Mouse (Mus musculus) hindbrain, embryonic 11.5 days (tissue): ENCODE measurements around the gene Tmeff2. TPM values are rescaled to one million over a fixed set of nuclear protein-coding genes. Genes with fewer than 3 reads are reported as not detected.

ENCODE experiments used
- ATAC-seq: fragments of 200-750 bp; cut with Nextera tagmentation; 2 replicates; pipeline ENCODE4 v1.8.0; 2017; ENCODE audit warnings: mild to moderate bottlenecking, moderate TSS enrichment, moderate library complexity; ENCODE audit not compliant: low FRiP score
- DNase-seq: peaks from one replicate; pipeline ENCODE4 v3.0.0-alpha.2; 2015; ENCODE audit warnings: low spot score
- H3K27ac ChIP-seq: fragments of 300-500 bp; sonication (generic); 2 replicates; pipeline ENCODE4 v1.5.1; 2014; ENCODE audit warnings: mild to moderate bottlenecking, low read depth, low read length
- H3K27me3 ChIP-seq: fragments of 300-500 bp; sonication (generic); 2 replicates; pipeline ENCODE4 v1.6.1; 2014; ENCODE audit warnings: mild to moderate bottlenecking, low read length, moderate library complexity, mixed read lengths; ENCODE audit not compliant: control insufficient read depth, insufficient read depth
- H3K36me3 ChIP-seq: fragments of 300-500 bp; sonication (generic); 2 replicates; pipeline ENCODE4 v1.6.1; 2014; ENCODE audit warnings: mild to moderate bottlenecking, low read length, moderate library complexity, mixed read lengths; ENCODE audit not compliant: control insufficient read depth, insufficient read depth
- H3K4me1 ChIP-seq: fragments of 300-500 bp; sonication (generic); replicated peaks from 2 replicates; pipeline ENCODE4 v1.6.1; 2014; ENCODE audit warnings: low read length, mixed read lengths; ENCODE audit not compliant: control insufficient read depth, insufficient read depth
- H3K4me2 ChIP-seq: fragments of 300-500 bp; sonication (generic); replicated peaks from 2 replicates; pipeline ENCODE4 v1.6.1; 2014; ENCODE audit warnings: mild to moderate bottlenecking, low read depth, low read length
- H3K4me3 ChIP-seq: fragments of 300-500 bp; sonication (generic); 2 replicates; pipeline ENCODE4 v1.5.1; 2014; ENCODE audit warnings: low read depth, low read length
- H3K9ac ChIP-seq: fragments of 300-500 bp; sonication (generic); 2 replicates; pipeline ENCODE4 v1.6.1; 2014; ENCODE audit warnings: low read depth, low read length
- H3K9me3 ChIP-seq: fragments of 300-500 bp; sonication (generic); 2 replicates; pipeline ENCODE4 v1.6.1; 2016; ENCODE audit warnings: low read length; ENCODE audit not compliant: control insufficient read depth
- WGBS: fragments of 180-500 bp; shearing (Covaris S2); extraction: QIAGEN DNeasy Blood & Tissue Kit; methylation state at CpG from one replicate; pipeline ENCODE4 v1.1.7; 2014; 5-methylcytosine and 5-hydroxymethylcytosine counted together
- polyA plus RNA-seq: library from polyadenylated mRNA; unstranded; fragments of >200 nt; fragmentation: Nextera tagmentation; extraction: Ambion mirVana; gene quantifications from 2 replicates; pipeline ENCODE4 v1.2.1, GENCODE M21; 2014

The Tmeff2 gene
- polyA plus RNA-seq, 1 experiment from 2014 or later = 16.8 TPM

GRCm38 (mm10) chr1:51189008-51189407 is 288.6 kb downstream of the Tmeff2 start:
- no peak overlapping the region for H3K4me3 ChIP-seq
- H3K4me2 ChIP-seq = no peak overlapping the region
- H3K4me1 ChIP-seq = no peaks in the 10 kb centered on the region
- H3K36me3 ChIP-seq = no peaks in the 10 kb centered on the region
- no peaks in the 10 kb centered on the region for H3K9me3 ChIP-seq
- WGBS = 88% methylated on average over 5 of the region's 5 CpGs
- no peak overlapping the region for H3K27ac ChIP-seq
- H3K9ac ChIP-seq = no peak overlapping the region
- DNase-seq = no peak
- no peaks in the 10 kb centered on the region for H3K27me3 ChIP-seq
- ATAC-seq = no peak

- H3K4me3 ChIP-seq = no peak overlapping the region
- DNase-seq (no peak), ATAC-seq (no peak)
- no peaks in the 10 kb centered on the region for H3K9me3 ChIP-seq
- H3K27me3 ChIP-seq = no peaks in the 10 kb centered on the region
- no peaks in the 10 kb centered on the region for H3K36me3 ChIP-seq
- H3K9ac ChIP-seq = no peak overlapping the region
- no peak overlapping the region for H3K4me2 ChIP-seq
- H3K27ac ChIP-seq = no peak overlapping the region
- no peaks in the 10 kb centered on the region for H3K4me1 ChIP-seq
Observed at GRCm38 (mm10) chr1:51191253-51191652, 290.8 kb downstream of the Tmeff2 start.

GRCm38 (mm10) chr1:51191872-51192613 is 291.6 kb downstream of the Tmeff2 start:
- no peaks in the 10 kb centered on the region for H3K4me1 ChIP-seq
- no peak overlapping the region for H3K4me3 ChIP-seq
- no peaks in the 10 kb centered on the region for H3K9me3 ChIP-seq
- H3K27me3 ChIP-seq = no peaks in the 10 kb centered on the region
- WGBS = 76% methylated on average over 6 of the region's 6 CpGs
- no peak overlapping the region for H3K4me2 ChIP-seq
- ATAC-seq (no peak), DNase-seq (no peak)
- no peak overlapping the region for H3K9ac ChIP-seq
- no peaks in the 10 kb centered on the region for H3K36me3 ChIP-seq
- no peak overlapping the region for H3K27ac ChIP-seq

- Histone ChIP-seq H3K9ac (no peak overlapping the region), H3K4me2 (no peak overlapping the region), H3K4me3 (no peak overlapping the region), H3K9me3 (no peaks in the 10 kb centered on the region), H3K4me1 (no peaks in the 10 kb centered on the region), H3K36me3 (no peaks in the 10 kb centered on the region), H3K27me3 (no peaks in the 10 kb centered on the region), H3K27ac (no peak overlapping the region)
- DNase-seq (no peak), ATAC-seq (no peak)
- WGBS = 84% methylated on average over 11 of the region's 11 CpGs
Observed at GRCm38 (mm10) chr1:51199088-51199830, 298.8 kb downstream of the Tmeff2 start.

- Histone ChIP-seq H3K27ac (no peak overlapping the region), H3K4me2 (no peak overlapping the region), H3K9ac (no peak overlapping the region), H3K9me3 (no peaks in the 10 kb centered on the region), H3K4me3 (no peak overlapping the region), H3K27me3 (no peaks in the 10 kb centered on the region), H3K36me3 (no peaks in the 10 kb centered on the region), H3K4me1 (no peaks in the 10 kb centered on the region)
- DNase-seq = no peak
- 94% methylated on average over 3 of the region's 3 CpGs for WGBS
- no peak for ATAC-seq
Observed at GRCm38 (mm10) chr1:51199954-51200353, 299.5 kb downstream of the Tmeff2 start.

- no peaks in the 10 kb centered on the region for H3K9me3 ChIP-seq
- H3K27me3 ChIP-seq = no peaks in the 10 kb centered on the region
- H3K27ac ChIP-seq = no peak overlapping the region
- WGBS = 90% methylated on average over 3 of the region's 3 CpGs
- DNase-seq (no peak), ATAC-seq (no peak)
- H3K36me3 ChIP-seq = no peaks in the 10 kb centered on the region
- no peak overlapping the region for H3K4me3 ChIP-seq
- no peaks in the 10 kb centered on the region for H3K4me1 ChIP-seq
- H3K9ac ChIP-seq = no peak overlapping the region
- no peak overlapping the region for H3K4me2 ChIP-seq
Observed at GRCm38 (mm10) chr1:51215631-51216030, 315.2 kb downstream of the Tmeff2 start.

GRCm38 (mm10) chr1:51216292-51217050 is 316.0 kb downstream of the Tmeff2 start:
- ATAC-seq = peak; percentile 53

GRCm38 (mm10) chr1:51217227-51217626 is 316.8 kb downstream of the Tmeff2 start:
- no peak for ATAC-seq
- no peaks in the 10 kb centered on the region for H3K9me3 ChIP-seq
- H3K27ac ChIP-seq = no peak overlapping the region
- no peaks in the 10 kb centered on the region for H3K36me3 ChIP-seq
- no peak overlapping the region for H3K4me3 ChIP-seq
- no peaks in the 10 kb centered on the region for H3K4me1 ChIP-seq
- no peak overlapping the region for H3K9ac ChIP-seq
- no peak overlapping the region for H3K4me2 ChIP-seq
- no peak for DNase-seq
- no peaks in the 10 kb centered on the region for H3K27me3 ChIP-seq
- 89% methylated on average over 7 of the region's 7 CpGs for WGBS

More at GRCm38 (mm10) chr1:51216292-51217050, 316.0 kb downstream of the Tmeff2 start:
- Histone ChIP-seq H3K9ac (no peak overlapping the region), H3K36me3 (no peaks in the 10 kb centered on the region), H3K4me1 (no peaks in the 10 kb centered on the region), H3K4me2 (no peak overlapping the region), H3K4me3 (no peak overlapping the region), H3K9me3 (no peaks in the 10 kb centered on the region), H3K27ac (no peak overlapping the region), H3K27me3 (no peaks in the 10 kb centered on the region)
- no peak for DNase-seq
- WGBS = 67% methylated on average over 5 of the region's 5 CpGs
